ENCODE assay signal across 20 mouse cellular contexts in genomic region chr5:32722263-32722662, GRCm38 (mm10).
A peak's percentile ranks its signal among the peaks of the same experiment; 100 is the strongest.
DNase-seq lines count a peak whose midpoint lies in the region; ATAC-seq and TF ChIP-seq lines count a peak whose summit lies in the region.
"Had no signal": no experiment of that assay in that cellular context is flagged by ENCODE, and none has a peak within 500 bp of the region (broad histone marks: within the 10 kb centered on the region; RNA-seq: fewer than 3 reads in every experiment).

No protein-coding gene starts in this region.

- no peak for ATAC-seq in limb, embryonic 11.5 days (ENCODE audit: insufficient number of reproducible peaks, low FRiP score, low TSS enrichment, low read depth)
- ATAC-seq in intestine, embryonic 15.5 days: peak; percentile 11; the same call in 1 of the 2 replicates
- peak; percentile 38; the same call in 1 of the 2 replicates for ATAC-seq in megakaryocyte progenitor cell, adult 5-6 weeks (replicated peaks; ENCODE audit: poor library complexity)
- ATAC-seq in stomach, postnatal 0 days (ENCODE audit: low FRiP score, low TSS enrichment): peak; percentile 58
- no peak for ATAC-seq in neural tube, embryonic 15.5 days (ENCODE audit: low FRiP score)
- ATAC-seq: forebrain, embryonic 14.5 days; hindbrain, postnatal 0 days had no signal

- H3K36me3 ChIP-seq in limb, embryonic 11.5 days (ENCODE audit: control insufficient read depth, insufficient read depth, low read length): no peaks in the 10 kb centered on the region
- no peaks in the 10 kb centered on the region for H3K36me3 ChIP-seq in limb, embryonic 10.5 days
- H3K36me3 ChIP-seq in intestine, embryonic 15.5 days: no peaks in the 10 kb centered on the region
- H3K36me3 ChIP-seq in stomach, postnatal 0 days (ENCODE audit: control insufficient read depth, insufficient read depth, low read length): no peaks in the 10 kb centered on the region
- no peaks in the 10 kb centered on the region for H3K36me3 ChIP-seq in neural tube, embryonic 15.5 days
- H3K36me3 ChIP-seq: embryonic facial prominence, embryonic 13.5 days; heart, embryonic 15.5 days; hindbrain, embryonic 13.5 days had no signal

- DNase-seq in limb, embryonic 11.5 days (ENCODE audit: low spot score): no peak
- no peak for DNase-seq in limb, embryonic 10.5 days (ENCODE audit: low spot score)
- DNase-seq in stomach, postnatal 0 days (ENCODE audit: low spot score): peak; percentile 41
- DNase-seq in T-cell, adult 2 months (ENCODE audit: low spot score): no peak
- DNase-seq: adrenal gland, adult 8-10 months; adrenal gland, postnatal 36 days; cerebellum, adult 2 months; cerebellum, postnatal 10 days; gastrocnemius, postnatal 36 days; heart, adult 18-20 months; heart, postnatal 14 days had no signal

- WGBS in limb, embryonic 11.5 days: 89% methylated on average over 7 of the region's 7 CpGs
- WGBS in limb, embryonic 10.5 days: 78% methylated on average over 7 of the region's 7 CpGs
- WGBS in intestine, embryonic 15.5 days: 62% methylated on average over 7 of the region's 7 CpGs
- WGBS in stomach, postnatal 0 days: 61% methylated on average over 7 of the region's 7 CpGs
- 79% methylated on average over 7 of the region's 7 CpGs for WGBS in neural tube, embryonic 15.5 days

- TF ChIP-seq EP300 in stomach, postnatal 0 days (optimal IDR thresholded peaks at IDR 0.05): no peak

- H3K9ac ChIP-seq in limb, embryonic 11.5 days (ENCODE audit: low read length): peak overlapping the region; percentile 17; the same call in 1 of the 2 replicates
- no peak overlapping the region for H3K9ac ChIP-seq in intestine, embryonic 15.5 days
- no peak overlapping the region for H3K9ac ChIP-seq in stomach, postnatal 0 days (ENCODE audit: low read length)
- no peak overlapping the region for H3K9ac ChIP-seq in neural tube, embryonic 15.5 days (replicated peaks)
- H3K9ac ChIP-seq: embryonic facial prominence, embryonic 13.5 days; heart, embryonic 15.5 days; hindbrain, embryonic 13.5 days had no signal

- H3K27ac ChIP-seq in limb, embryonic 11.5 days (replicated peaks; ENCODE audit: low read depth, low read length): no peak overlapping the region
- H3K27ac ChIP-seq in limb, embryonic 10.5 days: no peak overlapping the region
- H3K27ac ChIP-seq in intestine, embryonic 15.5 days: no peak overlapping the region
- H3K27ac ChIP-seq in stomach, postnatal 0 days (replicated peaks): no peak overlapping the region
- H3K27ac ChIP-seq in neural tube, embryonic 15.5 days (replicated peaks): no peak overlapping the region
- H3K27ac ChIP-seq: embryonic facial prominence, embryonic 13.5 days; heart, embryonic 15.5 days; hindbrain, embryonic 13.5 days; hindbrain, postnatal 0 days had no signal

- no peak overlapping the region for H3K4me3 ChIP-seq in limb, embryonic 11.5 days (ENCODE audit: low read depth, low read length)
- no peak overlapping the region for H3K4me3 ChIP-seq in limb, embryonic 10.5 days
- H3K4me3 ChIP-seq in intestine, embryonic 15.5 days (replicated peaks): no peak overlapping the region
- H3K4me3 ChIP-seq in stomach, postnatal 0 days (ENCODE audit: low read depth, low read length): no peak overlapping the region
- no peak overlapping the region for H3K4me3 ChIP-seq in neural tube, embryonic 15.5 days (replicated peaks)
- H3K4me3 ChIP-seq: embryonic facial prominence, embryonic 13.5 days; heart, embryonic 15.5 days; hindbrain, embryonic 13.5 days had no signal

- no peak overlapping the region for H3K4me2 ChIP-seq in limb, embryonic 11.5 days (ENCODE audit: low read depth, severe bottlenecking)
- no peak overlapping the region for H3K4me2 ChIP-seq in intestine, embryonic 15.5 days (replicated peaks)
- H3K4me2 ChIP-seq in stomach, postnatal 0 days (replicated peaks; ENCODE audit: low read depth): no peak overlapping the region
- H3K4me2 ChIP-seq in neural tube, embryonic 15.5 days: no peak overlapping the region
- H3K4me2 ChIP-seq: embryonic facial prominence, embryonic 13.5 days; heart, embryonic 11.5 days; heart, embryonic 15.5 days; hindbrain, embryonic 13.5 days had no signal

- no peaks in the 10 kb centered on the region for H3K27me3 ChIP-seq in limb, embryonic 11.5 days (ENCODE audit: control insufficient read depth, insufficient read depth, low read length)
- H3K27me3 ChIP-seq in limb, embryonic 10.5 days (ENCODE audit: low read depth, poor library complexity, severe bottlenecking): no peaks in the 10 kb centered on the region
- H3K27me3 ChIP-seq in intestine, embryonic 15.5 days (replicated peaks): no peaks in the 10 kb centered on the region
- no peaks in the 10 kb centered on the region for H3K27me3 ChIP-seq in stomach, postnatal 0 days (ENCODE audit: control insufficient read depth, insufficient read depth, low read length)
- no peaks in the 10 kb centered on the region for H3K27me3 ChIP-seq in neural tube, embryonic 15.5 days (replicated peaks)
- H3K27me3 ChIP-seq: embryonic facial prominence, embryonic 13.5 days; heart, embryonic 15.5 days; hindbrain, embryonic 13.5 days had no signal

- no peaks in the 10 kb centered on the region for H3K9me3 ChIP-seq in limb, embryonic 11.5 days (ENCODE audit: control insufficient read depth, low read length)
- H3K9me3 ChIP-seq in limb, embryonic 10.5 days (replicated peaks): peaks cover 2% of the 10 kb centered on the region; the same call in 1 of the 2 replicates
- H3K9me3 ChIP-seq in intestine, embryonic 15.5 days: no peaks in the 10 kb centered on the region
- no peaks in the 10 kb centered on the region for H3K9me3 ChIP-seq in stomach, postnatal 0 days (ENCODE audit: control insufficient read depth, low read length)
- H3K9me3 ChIP-seq in neural tube, embryonic 15.5 days (replicated peaks): no peaks in the 10 kb centered on the region
- H3K9me3 ChIP-seq: embryonic facial prominence, embryonic 13.5 days; heart, embryonic 15.5 days; hindbrain, embryonic 13.5 days had no signal

- TF ChIP-seq CTCF in stomach, postnatal 0 days (IDR thresholded peaks at IDR 0.05; ENCODE audit: low read depth): no peak

- H3K4me1 ChIP-seq in limb, embryonic 11.5 days (ENCODE audit: control insufficient read depth, insufficient read depth, low read length): 0 out of 2 replicates have a peak, but pooled peaks cover 2% of the 10 kb centered on the region
- peaks cover 3% of the 10 kb centered on the region for H3K4me1 ChIP-seq in limb, embryonic 10.5 days
- 0 out of 2 replicates have a peak, but pooled peaks cover 6% of the 10 kb centered on the region for H3K4me1 ChIP-seq in intestine, embryonic 15.5 days (replicated peaks)
- no peaks in the 10 kb centered on the region for H3K4me1 ChIP-seq in stomach, postnatal 0 days (replicated peaks; ENCODE audit: control insufficient read depth, insufficient read depth)
- H3K4me1 ChIP-seq in neural tube, embryonic 15.5 days: no peaks in the 10 kb centered on the region
- H3K4me1 ChIP-seq: embryonic facial prominence, embryonic 13.5 days; heart, embryonic 15.5 days; hindbrain, embryonic 13.5 days had no signal

Comparison
In these comparisons a context has a peak if more than half of its experiments do, and no peak if none do; other contexts are left out.
1. ATAC-seq: peak in intestine, embryonic 15.5 days (single experiment), megakaryocyte progenitor cell, adult 5-6 weeks (single experiment) and stomach, postnatal 0 days (single experiment); none in limb, embryonic 11.5 days (single experiment) and neural tube, embryonic 15.5 days (single experiment).